Mouse (Mus musculus) fat pad, adult 2 months (tissue): ENCODE data around the gene Espn.
A peak's percentile ranks its signal among the peaks of the same experiment; 100 is the strongest.

Experiments
- DNase-seq: peaks from one replicate; pipeline ENCODE4 v3.0.0-alpha.2; 2011; ENCODE audit warnings: low read depth, low spot score; ENCODE audit errors: extremely low read depth

The Espn gene

GRCm38 (mm10) chr4:152127884-152128283, 24.3 kb downstream of the Espn start:
- no peak for DNase-seq

- no peak for DNase-seq
Observed at GRCm38 (mm10) chr4:152126026-152126920, 25.9 kb downstream of the Espn start.

GRCm38 (mm10) chr4:152125161-152126025, 26.8 kb downstream of the Espn start:
- DNase-seq, result no peak

GRCm38 (mm10) chr4:152124361-152124961, 27.7 kb downstream of the Espn start:
- no peak for DNase-seq

- no peak for DNase-seq
Observed at GRCm38 (mm10) chr4:152121183-152121505, 31.0 kb downstream of the Espn start.

- DNase-seq, result no peak
Observed at GRCm38 (mm10) chr4:152120311-152121182, 31.6 kb downstream of the Espn start.

- DNase-seq, result no peak
Observed at GRCm38 (mm10) chr4:152119396-152120292, 32.5 kb downstream of the Espn start.

- DNase-seq, result no peak
Observed at GRCm38 (mm10) chr4:152117538-152117937, 34.6 kb downstream of the Espn start.

GRCm38 (mm10) chr4:152115921-152116612, 36.1 kb downstream of the Espn start, which contains the start of gene Tnfrsf25:
Tnfrsf25 (plus strand) TSS chr4:152115934.
- no peak for DNase-seq

- no peak for DNase-seq
Observed at GRCm38 (mm10) chr4:152114080-152114479, 38.1 kb downstream of the Espn start.

GRCm38 (mm10) chr4:152112329-152112728, 39.8 kb downstream of the Espn start:
- DNase-seq, result no peak

GRCm38 (mm10) chr4:152110689-152111088, 41.5 kb downstream of the Espn start:
- no peak for DNase-seq

- DNase-seq, result no peak
Observed at GRCm38 (mm10) chr4:152109509-152109908, 42.7 kb downstream of the Espn start.

GRCm38 (mm10) chr4:152108673-152109072, 43.5 kb downstream of the Espn start:
- no peak for DNase-seq

GRCm38 (mm10) chr4:152107971-152108509, 44.1 kb downstream of the Espn start:
- no peak for DNase-seq

GRCm38 (mm10) chr4:152107493-152107892, 44.7 kb downstream of the Espn start:
- peak; percentile 67 for DNase-seq

GRCm38 (mm10) chr4:152106746-152107145, 45.4 kb downstream of the Espn start:
- DNase-seq, result no peak

GRCm38 (mm10) chr4:152103025-152103424, 49.1 kb downstream of the Espn start:
- no peak for DNase-seq

GRCm38 (mm10) chr4:152101921-152102320, 50.2 kb downstream of the Espn start:
- DNase-seq, result no peak
